Mouse (Mus musculus): ENCODE measurements around the gene Asgr1. TPM values are rescaled to one million over a fixed set of nuclear protein-coding genes. Genes with fewer than 3 reads are reported as not detected.
"Not testable (repeated sequence)": the region's sequence is repeated elsewhere in the genome, so short reads cannot be mapped to it uniquely, and the experiment has no call there.

Gene Asgr1
- total and polyA plus RNA-seq, 2 experiments from 2014 or later, result 1.2 to 4.5 TPM

DNA sequence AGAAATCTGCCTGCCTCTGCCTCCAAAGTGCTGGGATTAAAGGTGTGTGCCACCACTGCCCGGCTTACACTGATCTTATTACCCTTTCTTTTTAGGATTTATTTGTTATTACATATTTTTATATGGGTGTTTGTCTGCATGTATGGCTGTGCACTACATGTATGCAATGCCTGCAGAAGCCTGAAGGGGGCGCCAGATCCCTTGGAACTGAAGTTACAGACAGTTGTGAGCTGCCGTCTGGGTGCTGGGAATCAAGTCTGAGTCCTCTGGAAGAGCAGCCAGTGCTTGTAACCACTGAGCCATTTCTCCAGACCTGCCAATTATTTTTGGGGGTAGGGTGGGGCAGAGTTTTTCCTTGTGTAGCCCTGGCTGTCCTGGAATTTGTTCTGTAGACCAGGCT is 9.2 kb downstream of the Asgr1 start:
- ATAC-seq (ENCODE audit: low FRiP score) (no peak), DNase-seq (ENCODE audit: low spot score) (no peak)
- 69% methylated on average over 3 of the region's 3 CpGs for WGBS
- H3K4me1 ChIP-seq (ENCODE audit: insufficient read depth, low read length), result no peaks in the 10 kb centered on the region
- H3K9ac ChIP-seq (replicated peaks; ENCODE audit: low read length, poor library complexity, severe bottlenecking), result no peak overlapping the region
- H3K27me3 ChIP-seq (ENCODE audit: insufficient read depth, low read length), result no peaks in the 10 kb centered on the region
- H3K9me3 ChIP-seq (ENCODE audit: low read length), result no peaks in the 10 kb centered on the region
- no peak overlapping the region for H3K27ac ChIP-seq (ENCODE audit: low read depth, low read length)
- TF ChIP-seq CTCF (IDR thresholded peaks at IDR 0.05), result no peak; the same call in 1 of the 2 replicates
- H3K4me3 ChIP-seq (ENCODE audit: low read depth, low read length), result no peak overlapping the region
- H3K36me3 ChIP-seq (ENCODE audit: insufficient read depth, low read length), result no peaks in the 10 kb centered on the region
- no peak overlapping the region for H3K4me2 ChIP-seq (ENCODE audit: low read depth, low read length, poor library complexity, severe bottlenecking)

DNA sequence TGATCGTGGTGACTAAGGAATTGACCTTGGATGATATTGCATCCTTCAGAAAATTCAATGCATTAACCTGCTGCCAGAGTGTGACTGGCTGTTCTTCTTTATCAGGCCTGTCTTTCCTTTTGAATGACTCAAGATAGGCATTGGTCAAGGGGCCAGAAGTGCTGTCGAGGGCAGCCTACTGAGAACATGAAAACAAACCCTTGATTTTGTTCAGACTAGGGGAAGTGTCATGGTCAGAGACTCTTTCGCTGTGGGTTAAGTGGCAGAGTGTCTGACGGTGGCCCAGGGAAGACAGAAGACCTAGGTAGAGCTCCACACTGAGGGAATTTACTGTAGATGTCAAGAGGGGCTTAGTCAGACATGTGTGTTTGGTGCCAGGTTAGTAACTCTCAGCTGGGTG is 12.8 kb downstream of the Asgr1 start:
- H3K4me3 ChIP-seq (ENCODE audit: low read depth, low read length), result no peak overlapping the region
- H3K9me3 ChIP-seq (ENCODE audit: low read length), result no peaks in the 10 kb centered on the region
- WGBS, result 76% methylated on average over 4 of the region's 4 CpGs
- DNase-seq (ENCODE audit: low spot score) (no peak), ATAC-seq (ENCODE audit: low FRiP score) (no peak)
- no peak for TF ChIP-seq CTCF (IDR thresholded peaks at IDR 0.05)
- H3K4me1 ChIP-seq (ENCODE audit: insufficient read depth, low read length), result no peaks in the 10 kb centered on the region
- no peaks in the 10 kb centered on the region for H3K27me3 ChIP-seq (ENCODE audit: insufficient read depth, low read length)
- H3K4me2 ChIP-seq (ENCODE audit: low read depth, low read length, poor library complexity, severe bottlenecking), result no peak overlapping the region
- no peaks in the 10 kb centered on the region for H3K36me3 ChIP-seq (ENCODE audit: insufficient read depth, low read length)
- H3K27ac ChIP-seq (ENCODE audit: low read depth, low read length), result no peak overlapping the region
- H3K9ac ChIP-seq (replicated peaks; ENCODE audit: low read length, poor library complexity, severe bottlenecking), result no peak overlapping the region

DNA sequence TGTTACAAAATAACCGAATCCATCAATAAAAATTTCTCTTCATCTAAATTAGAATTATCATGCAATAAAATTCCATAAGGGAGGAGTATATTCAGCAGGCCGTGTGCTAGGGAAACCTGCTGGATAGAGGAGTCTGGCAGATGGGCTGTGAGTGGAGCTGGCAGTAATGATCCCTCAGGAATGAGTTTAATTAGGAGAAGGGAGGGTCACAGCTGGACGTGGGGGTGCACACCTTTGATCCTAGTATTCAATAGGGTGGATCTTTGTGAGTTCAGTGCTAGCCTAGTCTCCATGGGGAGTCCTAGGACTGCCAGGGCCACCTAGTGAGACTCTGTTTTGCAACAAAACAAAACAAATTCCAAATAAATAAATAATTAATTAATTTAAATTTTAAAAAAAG is 14.4 kb downstream of the Asgr1 start:
- TF ChIP-seq CTCF (IDR thresholded peaks at IDR 0.05), result no peak
- no peak overlapping the region for H3K27ac ChIP-seq (ENCODE audit: low read depth, low read length)
- no peaks in the 10 kb centered on the region for H3K9me3 ChIP-seq (ENCODE audit: low read length)
- DNase-seq (ENCODE audit: low spot score), result no peak
- no peak for ATAC-seq (ENCODE audit: low FRiP score)
- WGBS, result 30% methylated on average over 3 of the region's 3 CpGs
- H3K4me1 ChIP-seq (ENCODE audit: insufficient read depth, low read length), result no peaks in the 10 kb centered on the region
- no peak overlapping the region for H3K9ac ChIP-seq (replicated peaks; ENCODE audit: low read length, poor library complexity, severe bottlenecking)
- H3K27me3 ChIP-seq (ENCODE audit: insufficient read depth, low read length), result no peaks in the 10 kb centered on the region
- H3K4me3 ChIP-seq (ENCODE audit: low read depth, low read length), result no peak overlapping the region
- no peak overlapping the region for H3K4me2 ChIP-seq (ENCODE audit: low read depth, low read length, poor library complexity, severe bottlenecking)
- H3K36me3 ChIP-seq (ENCODE audit: insufficient read depth, low read length), result no peaks in the 10 kb centered on the region

DNA sequence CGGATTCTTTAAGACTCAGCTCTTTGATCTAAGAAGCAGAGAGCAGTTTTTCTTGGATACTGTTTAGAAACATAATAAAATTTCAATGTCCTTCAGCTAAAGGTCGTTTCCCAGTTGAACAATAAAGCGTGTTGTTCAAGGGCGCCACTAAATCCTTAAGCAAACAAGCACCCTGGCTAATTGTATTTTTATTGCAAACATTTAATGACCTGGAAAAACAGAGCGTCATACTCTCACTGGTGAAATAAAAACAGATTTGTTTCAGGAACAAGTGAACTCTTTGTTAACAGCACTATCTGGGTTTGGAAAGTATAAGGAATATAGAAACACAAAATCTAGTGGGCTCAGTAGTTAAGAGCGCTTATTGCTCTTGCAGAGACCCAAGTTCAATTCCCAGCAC is 16.2 kb downstream of the Asgr1 start:
- Histone ChIP-seq H3K4me3 (ENCODE audit: low read depth, low read length) (no peak overlapping the region), H3K4me1 (ENCODE audit: insufficient read depth, low read length) (no peaks in the 10 kb centered on the region), H3K36me3 (ENCODE audit: insufficient read depth, low read length) (no peaks in the 10 kb centered on the region), H3K9ac (replicated peaks; ENCODE audit: low read length, poor library complexity, severe bottlenecking) (no peak overlapping the region), H3K4me2 (ENCODE audit: low read depth, low read length, poor library complexity, severe bottlenecking) (no peak overlapping the region), H3K9me3 (ENCODE audit: low read length) (no peaks in the 10 kb centered on the region), H3K27ac (ENCODE audit: low read depth, low read length) (no peak overlapping the region), H3K27me3 (ENCODE audit: insufficient read depth, low read length) (no peaks in the 10 kb centered on the region)
- no peak for TF ChIP-seq CTCF (IDR thresholded peaks at IDR 0.05)
- WGBS, result 77% methylated on average over 6 of the region's 6 CpGs
- ATAC-seq (ENCODE audit: low FRiP score) (no peak), DNase-seq (ENCODE audit: low spot score) (no peak)

DNA sequence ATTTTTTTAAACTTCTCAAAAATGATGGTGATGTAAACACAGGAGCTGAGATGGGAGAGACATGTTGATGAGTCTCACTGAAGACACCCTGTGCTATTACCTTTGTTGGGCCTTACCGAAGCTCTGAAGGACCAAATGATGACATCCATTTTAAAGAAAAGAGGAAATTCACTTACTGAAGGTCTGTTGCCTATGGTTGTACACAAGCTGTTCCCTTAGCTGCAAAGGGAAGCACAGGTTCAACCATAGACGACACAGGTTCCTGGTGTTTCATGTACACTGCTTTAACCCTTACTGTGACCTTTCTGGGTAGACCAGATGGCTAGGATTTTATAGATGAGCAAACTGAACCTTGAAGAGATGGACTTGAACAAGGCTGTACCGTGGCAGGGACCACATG is 16.7 kb downstream of the Asgr1 start:
- not testable (repeated sequence) for H3K27me3 ChIP-seq (ENCODE audit: insufficient read depth, low read length); ATAC-seq (ENCODE audit: low FRiP score); H3K9ac ChIP-seq (replicated peaks; ENCODE audit: low read length, poor library complexity, severe bottlenecking); H3K36me3 ChIP-seq (ENCODE audit: insufficient read depth, low read length); H3K9me3 ChIP-seq (ENCODE audit: low read length); H3K4me3 ChIP-seq (ENCODE audit: low read depth, low read length); H3K27ac ChIP-seq (ENCODE audit: low read depth, low read length); H3K4me1 ChIP-seq (ENCODE audit: insufficient read depth, low read length); DNase-seq (ENCODE audit: low spot score); H3K4me2 ChIP-seq (ENCODE audit: low read depth, low read length, poor library complexity, severe bottlenecking)
- WGBS, result 85% methylated on average over 3 of the region's 3 CpGs

DNA sequence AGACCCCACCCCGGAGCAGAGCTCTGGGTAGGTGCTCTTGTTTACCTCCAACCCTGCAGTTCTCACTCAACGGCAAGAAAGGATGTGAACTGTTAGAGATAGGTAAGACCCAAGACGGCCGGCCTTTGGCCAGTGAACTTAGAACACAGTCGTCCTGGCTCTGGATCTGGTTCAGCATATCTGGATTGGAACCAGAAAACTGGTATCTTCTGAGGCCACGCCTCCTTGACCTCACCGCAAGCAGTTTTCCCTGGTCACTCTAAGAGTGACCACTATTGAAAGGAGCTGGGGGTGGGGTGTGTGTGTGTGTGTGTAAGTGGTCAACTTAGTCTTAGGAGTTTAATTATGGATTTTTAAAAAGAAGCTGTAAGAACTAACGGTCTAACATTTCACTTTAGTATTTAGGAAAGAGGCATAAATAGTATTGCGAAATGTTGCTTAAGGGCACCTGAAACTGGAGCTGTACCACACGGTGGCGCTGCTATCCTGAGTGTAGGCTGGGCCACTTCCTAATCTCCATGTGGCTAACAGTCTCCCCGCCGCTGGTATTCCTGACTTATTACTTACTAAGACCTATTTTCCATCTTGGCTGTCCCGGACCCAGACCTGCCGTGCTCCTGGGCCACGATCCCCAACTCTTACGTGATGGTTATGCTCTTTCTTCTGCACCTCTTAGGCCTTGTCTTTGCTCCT is 20.6 kb downstream of the Asgr1 start:
- Histone ChIP-seq H3K27me3 (ENCODE audit: insufficient read depth, low read length) (no peaks in the 10 kb centered on the region), H3K4me1 (ENCODE audit: insufficient read depth, low read length) (no peaks in the 10 kb centered on the region), H3K36me3 (ENCODE audit: insufficient read depth, low read length) (no peaks in the 10 kb centered on the region), H3K27ac (ENCODE audit: low read depth, low read length) (no peak overlapping the region), H3K4me2 (ENCODE audit: low read depth, low read length, poor library complexity, severe bottlenecking) (no peak overlapping the region), H3K9ac (replicated peaks; ENCODE audit: low read length, poor library complexity, severe bottlenecking) (no peak overlapping the region), H3K4me3 (ENCODE audit: low read depth, low read length) (no peak overlapping the region), H3K9me3 (ENCODE audit: low read length) (no peaks in the 10 kb centered on the region)
- TF ChIP-seq CTCF (IDR thresholded peaks at IDR 0.05), result peak; percentile 92
- DNase-seq (ENCODE audit: low spot score), result peak; percentile 85
- WGBS, result 36% methylated on average over 17 of the region's 17 CpGs
- no peak for ATAC-seq (ENCODE audit: low FRiP score)

Measured in midbrain, postnatal 0 days (tissue).